Mouse (Mus musculus): Measurements from ENCODE around the gene Saa2.

- no peak for TF ChIP-seq CTCF (conservative IDR thresholded peaks at IDR 0.05; ENCODE audit: insufficient read depth, insufficient read length, low read depth, low read length)
- no peak for TF ChIP-seq POLR2A (IDR thresholded peaks at IDR 0.05; ENCODE audit: low read depth, low read length)
Measured at GRCm38 (mm10) chr7:46768451-46768850, 16.9 kb downstream of the Saa2 start.

Data from kidney, adult 2 months (tissue).